Mouse (Mus musculus): Measurements from ENCODE around the gene Dnajc15. TPM values are rescaled to one million over a fixed set of nuclear protein-coding genes. Genes with fewer than 3 reads are reported as not detected.

Dnajc15 gene
- total RNA-seq, 4 experiments from 2014 or later, result 58.0 to 84.3 (median 65.3) TPM

GRCm38 (mm10) chr14:77860841-77861560 lies 13.9 kb downstream of the Dnajc15 start:
- no peak for DNase-seq (ENCODE audit: low spot score in 2 of 2)

GRCm38 (mm10) chr14:77859894-77860293 lies 15.0 kb downstream of the Dnajc15 start:
- DNase-seq (ENCODE audit: low spot score in 2 of 2), result no peak

- DNase-seq (ENCODE audit: low spot score in 2 of 2), result no peak
Measured at GRCm38 (mm10) chr14:77853951-77854350, 21.0 kb downstream of the Dnajc15 start.

GRCm38 (mm10) chr14:77849852-77850251 lies 25.1 kb downstream of the Dnajc15 start:
- no peak for DNase-seq (ENCODE audit: low spot score in 2 of 2)

GRCm38 (mm10) chr14:77848349-77848748 lies 26.6 kb downstream of the Dnajc15 start:
- DNase-seq (ENCODE audit: low spot score in 2 of 2), result peak in 1 of 2 experiments; percentile 21

- DNase-seq (ENCODE audit: low spot score in 2 of 2), result no peak
Measured at GRCm38 (mm10) chr14:77846206-77846605, 28.7 kb downstream of the Dnajc15 start.

GRCm38 (mm10) chr14:77845479-77845878 lies 29.4 kb downstream of the Dnajc15 start:
- no peak for DNase-seq (ENCODE audit: low spot score in 2 of 2)

GRCm38 (mm10) chr14:77840574-77840973 lies 34.4 kb downstream of the Dnajc15 start:
- DNase-seq (ENCODE audit: low spot score in 2 of 2), result no peak

- DNase-seq (ENCODE audit: low spot score in 2 of 2), result no peak
Measured at GRCm38 (mm10) chr14:77840078-77840477, 34.8 kb downstream of the Dnajc15 start.

GRCm38 (mm10) chr14:77836794-77837193 lies 38.1 kb downstream of the Dnajc15 start:
- DNase-seq (ENCODE audit: low spot score in 2 of 2), result no peak

- DNase-seq (ENCODE audit: low spot score in 2 of 2), result no peak
Measured at GRCm38 (mm10) chr14:77832359-77832758, 42.6 kb downstream of the Dnajc15 start.

- no peak for DNase-seq (ENCODE audit: low spot score in 2 of 2)
Measured at GRCm38 (mm10) chr14:77831936-77832335, 43.0 kb downstream of the Dnajc15 start.

- DNase-seq (ENCODE audit: low spot score in 2 of 2), result no peak
Measured at GRCm38 (mm10) chr14:77829673-77830072, 45.3 kb downstream of the Dnajc15 start.

- DNase-seq (ENCODE audit: low spot score in 2 of 2), result no peak
Measured at GRCm38 (mm10) chr14:77825891-77826290, 49.0 kb downstream of the Dnajc15 start.

- DNase-seq (ENCODE audit: low spot score in 2 of 2), result no peak
Measured at GRCm38 (mm10) chr14:77825121-77825520, 49.8 kb downstream of the Dnajc15 start.

- DNase-seq (ENCODE audit: low spot score in 2 of 2), result no peak
Measured at GRCm38 (mm10) chr14:77819841-77820240, 55.1 kb downstream of the Dnajc15 start.

GRCm38 (mm10) chr14:77817561-77817960 lies 57.4 kb downstream of the Dnajc15 start:
- peak; percentile 66 to 70 for DNase-seq (ENCODE audit: low spot score in 2 of 2)

GRCm38 (mm10) chr14:77814935-77815334 lies 60.0 kb downstream of the Dnajc15 start:
- no peak for DNase-seq (ENCODE audit: low spot score in 2 of 2)

- DNase-seq (ENCODE audit: low spot score in 2 of 2), result no peak
Measured at GRCm38 (mm10) chr14:77812890-77813289, 62.0 kb downstream of the Dnajc15 start.

- DNase-seq (ENCODE audit: low spot score in 2 of 2), result no peak
Measured at GRCm38 (mm10) chr14:77811466-77811865, 63.5 kb downstream of the Dnajc15 start.

GRCm38 (mm10) chr14:77807836-77808235 lies 67.1 kb downstream of the Dnajc15 start:
- DNase-seq (ENCODE audit: low spot score in 2 of 2), result no peak

GRCm38 (mm10) chr14:77806345-77806744 lies 68.6 kb downstream of the Dnajc15 start:
- no peak for DNase-seq (ENCODE audit: low spot score in 2 of 2)

- DNase-seq (ENCODE audit: low spot score in 2 of 2), result no peak
Measured at GRCm38 (mm10) chr14:77802268-77802630, 72.7 kb downstream of the Dnajc15 start.

Measured in layer of hippocampus, adult 8-10 months (tissue).